Mouse (Mus musculus) midbrain, embryonic 13.5 days (tissue): ENCODE results near the gene Pcgf5. TPM values are rescaled to one million over a fixed set of nuclear protein-coding genes. Genes with fewer than 3 reads are reported as not detected.

Experiments used
- ATAC-seq: fragments of 200-750 bp; cut with Nextera tagmentation; 2 replicates; pipeline ENCODE4 v1.8.0; 2017; ENCODE audit warnings: mild to moderate bottlenecking, moderate TSS enrichment, moderate library complexity
- H3K27ac ChIP-seq: fragments of 300-500 bp; sonication (generic); 2 replicates; pipeline ENCODE4 v1.5.1; 2015; ENCODE audit warnings: inconsistent platforms, mild to moderate bottlenecking, moderate library complexity
- H3K27me3 ChIP-seq: fragments of 300-500 bp; sonication (generic); 2 replicates; pipeline ENCODE4 v1.6.1; 2015; ENCODE audit warnings: mild to moderate bottlenecking, inconsistent platforms
- H3K36me3 ChIP-seq: fragments of 300-500 bp; sonication (generic); 2 replicates; pipeline ENCODE4 v1.6.1; 2015; ENCODE audit warnings: mild to moderate bottlenecking, inconsistent platforms
- H3K4me1 ChIP-seq: fragments of 300-500 bp; sonication (generic); replicated peaks from 2 replicates; pipeline ENCODE4 v1.6.1; 2015; ENCODE audit warnings: inconsistent platforms
- H3K4me2 ChIP-seq: fragments of 300-500 bp; sonication (generic); replicated peaks from 2 replicates; pipeline ENCODE4 v1.6.1; 2015; ENCODE audit warnings: moderate library complexity, mild to moderate bottlenecking, inconsistent platforms
- H3K4me3 ChIP-seq: fragments of 300-500 bp; sonication (generic); replicated peaks from 2 replicates; pipeline ENCODE4 v1.5.1; 2015; ENCODE audit warnings: mild to moderate bottlenecking, inconsistent platforms
- H3K9ac ChIP-seq: fragments of 300-500 bp; sonication (generic); replicated peaks from 2 replicates; pipeline ENCODE4 v1.6.1; 2015; ENCODE audit warnings: mild to moderate bottlenecking, inconsistent platforms
- H3K9me3 ChIP-seq: fragments of 300-500 bp; sonication (generic); 2 replicates; pipeline ENCODE4 v1.6.1; 2016; ENCODE audit warnings: mild to moderate bottlenecking, inconsistent platforms
- WGBS: fragments of 180-500 bp; shearing (Covaris S2); methylation state at CpG from one replicate; pipeline ENCODE4 v1.1.7; 2015; 5-methylcytosine and 5-hydroxymethylcytosine counted together
- polyA plus RNA-seq: library from polyadenylated mRNA; unstranded; fragments of >200 nt; fragmentation: Nextera tagmentation; extraction: Ambion mirVana; gene quantifications from 2 replicates; pipeline ENCODE4 v1.2.1, GENCODE M21; 2015

The Pcgf5 gene
- polyA plus RNA-seq, 1 experiment from 2014 or later: 9.7 TPM

DNA sequence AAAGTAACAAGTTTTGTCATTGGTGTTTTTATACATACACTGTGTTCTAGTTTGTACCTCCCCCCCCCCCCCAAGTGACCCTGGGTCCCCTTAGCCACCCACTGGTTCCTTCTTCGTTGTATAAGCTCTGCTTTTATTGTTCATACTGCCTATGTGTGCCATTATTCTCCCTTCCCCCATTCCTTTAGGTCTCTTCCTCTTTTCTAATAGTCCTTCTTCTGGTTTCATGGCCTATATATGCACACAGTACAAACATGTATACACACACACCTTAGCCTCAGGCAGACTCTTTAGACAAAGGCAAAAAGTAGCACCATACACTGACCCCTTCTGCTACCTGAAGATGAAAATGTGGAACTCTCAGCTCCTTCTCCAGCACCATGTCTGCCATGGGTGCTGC, 42.6 kb downstream of the Pcgf5 start:
- ATAC-seq: no peak
- 52% methylated on average over 1 of the region's 1 CpGs for WGBS

DNA sequence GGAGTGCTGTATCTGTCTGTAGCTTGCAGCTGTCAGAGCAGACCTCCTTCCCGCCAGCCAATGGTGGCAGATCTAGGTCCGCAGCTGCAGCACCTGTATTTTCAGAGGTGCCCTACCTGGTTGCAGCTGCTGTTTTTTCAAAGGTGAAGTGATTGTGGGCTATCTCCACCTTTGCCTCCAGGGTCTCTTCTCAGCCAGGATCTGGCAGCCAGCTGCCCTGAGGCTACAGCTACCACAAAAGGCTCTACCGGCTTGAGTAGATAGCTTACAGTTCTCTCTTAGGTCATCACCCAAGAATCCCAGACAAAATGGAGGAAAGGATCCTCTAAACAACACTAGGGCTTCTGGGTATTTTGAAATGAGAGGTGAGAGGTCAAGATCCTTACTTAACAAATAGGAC, 50.4 kb downstream of the Pcgf5 start:
- no peaks in the 10 kb centered on the region for H3K36me3 ChIP-seq
- H3K27me3 ChIP-seq: no peaks in the 10 kb centered on the region
- WGBS: 86% methylated on average over 3 of the region's 3 CpGs
- H3K9me3 ChIP-seq: no peaks in the 10 kb centered on the region
- H3K4me3 ChIP-seq: no peak overlapping the region
- H3K27ac ChIP-seq: no peak overlapping the region
- no peak overlapping the region for H3K9ac ChIP-seq
- no peak overlapping the region for H3K4me2 ChIP-seq
- H3K4me1 ChIP-seq: no peaks in the 10 kb centered on the region
- ATAC-seq: no peak

More for the DNA sequence above, 42.6 kb downstream of the Pcgf5 start:
- Histone ChIP-seq H3K27me3 (no peaks in the 10 kb centered on the region), H3K36me3 (no peaks in the 10 kb centered on the region), H3K4me2 (no peak overlapping the region), H3K4me3 (no peak overlapping the region), H3K4me1 (no peaks in the 10 kb centered on the region), H3K9me3 (no peaks in the 10 kb centered on the region), H3K9ac (no peak overlapping the region), H3K27ac (no peak overlapping the region)

DNA sequence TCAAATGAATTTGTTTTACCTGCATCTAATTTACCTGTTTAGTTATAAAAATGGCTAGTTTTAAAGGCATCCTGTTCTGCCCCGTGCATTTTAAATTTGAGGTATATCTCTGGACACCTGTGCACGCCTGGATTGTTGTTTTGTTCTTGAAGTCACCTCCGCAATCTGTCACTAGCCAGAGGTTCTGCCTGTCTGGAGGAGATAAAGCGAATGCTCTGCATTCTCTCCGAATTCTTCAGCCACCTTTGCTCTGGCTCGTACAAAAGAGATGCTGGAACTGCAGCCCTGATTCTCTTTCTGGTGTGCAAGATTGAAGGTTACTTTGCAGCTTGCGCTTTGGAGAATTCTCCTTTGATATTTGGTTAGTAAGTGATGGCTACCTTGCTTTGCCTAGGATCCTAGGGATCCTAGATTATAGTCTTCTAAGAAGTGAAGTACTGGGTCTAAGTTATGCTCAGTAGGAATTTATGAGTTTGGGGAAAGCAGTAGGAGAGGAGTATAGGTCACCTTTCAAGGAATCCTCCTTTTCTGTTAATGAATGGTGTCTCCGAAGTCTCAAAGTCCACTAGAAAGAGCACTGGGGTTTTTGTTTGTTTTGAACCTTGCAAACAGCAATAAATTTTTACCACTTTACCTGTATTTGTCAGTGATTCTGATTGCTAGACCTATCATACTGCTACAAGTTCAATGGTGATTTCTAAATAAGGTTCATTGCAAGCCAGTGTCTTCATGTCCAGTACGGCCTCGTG, 60.4 kb downstream of the Pcgf5 start:
- Histone ChIP-seq H3K27me3 (peaks cover 15% of the 10 kb centered on the region), H3K4me2 (no peak overlapping the region), H3K9ac (no peak overlapping the region), H3K4me1 (peaks cover 9% of the 10 kb centered on the region), H3K9me3 (no peaks in the 10 kb centered on the region), H3K4me3 (peak overlapping the region; percentile 64; the same call in 1 of the 2 replicates), H3K36me3 (no peaks in the 10 kb centered on the region), H3K27ac (no peak overlapping the region)
- 66% methylated on average over 10 of the region's 10 CpGs for WGBS
- ATAC-seq: no peak

DNA sequence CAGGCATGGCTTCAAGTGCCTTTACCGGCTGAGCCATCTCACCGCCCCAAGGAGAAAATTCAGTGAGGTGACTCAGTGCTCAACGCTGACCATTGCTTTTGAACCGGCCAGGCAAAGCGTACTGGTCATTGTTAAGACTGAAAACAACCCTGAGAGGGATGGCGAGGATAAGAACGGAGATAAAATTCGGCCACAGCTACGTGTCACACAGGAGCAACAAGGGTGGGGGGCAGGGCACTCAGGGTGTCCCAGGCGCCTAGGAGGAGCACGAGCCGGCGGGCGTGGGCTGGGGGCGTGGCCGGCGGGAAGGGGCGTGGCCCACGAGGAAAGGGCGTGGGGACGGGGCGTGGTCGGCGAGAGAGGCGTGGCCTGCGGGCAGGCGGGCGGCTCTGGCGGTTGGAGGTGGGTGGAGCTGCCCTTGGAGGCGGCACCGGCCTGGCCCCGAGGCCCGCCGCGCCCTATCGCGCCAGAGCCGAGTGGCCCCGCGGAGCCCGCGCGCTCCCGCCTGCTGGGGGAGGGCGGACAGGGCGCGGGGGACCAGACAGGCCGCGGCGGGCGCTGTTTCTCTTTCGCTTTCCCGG, 61.3 kb downstream of the Pcgf5 start:
- Histone ChIP-seq H3K9me3 (no peaks in the 10 kb centered on the region), H3K27ac (no peak overlapping the region), H3K27me3 (peaks cover 15% of the 10 kb centered on the region), H3K4me3 (peak overlapping the region; percentile 64), H3K36me3 (no peaks in the 10 kb centered on the region), H3K4me1 (peaks cover 9% of the 10 kb centered on the region), H3K9ac (peak overlapping the region; percentile 67), H3K4me2 (peak overlapping the region; percentile 91)
- peak; percentile 96 for ATAC-seq
- WGBS: under 1% methylated on average over 32 of the region's 53 CpGs

DNA sequence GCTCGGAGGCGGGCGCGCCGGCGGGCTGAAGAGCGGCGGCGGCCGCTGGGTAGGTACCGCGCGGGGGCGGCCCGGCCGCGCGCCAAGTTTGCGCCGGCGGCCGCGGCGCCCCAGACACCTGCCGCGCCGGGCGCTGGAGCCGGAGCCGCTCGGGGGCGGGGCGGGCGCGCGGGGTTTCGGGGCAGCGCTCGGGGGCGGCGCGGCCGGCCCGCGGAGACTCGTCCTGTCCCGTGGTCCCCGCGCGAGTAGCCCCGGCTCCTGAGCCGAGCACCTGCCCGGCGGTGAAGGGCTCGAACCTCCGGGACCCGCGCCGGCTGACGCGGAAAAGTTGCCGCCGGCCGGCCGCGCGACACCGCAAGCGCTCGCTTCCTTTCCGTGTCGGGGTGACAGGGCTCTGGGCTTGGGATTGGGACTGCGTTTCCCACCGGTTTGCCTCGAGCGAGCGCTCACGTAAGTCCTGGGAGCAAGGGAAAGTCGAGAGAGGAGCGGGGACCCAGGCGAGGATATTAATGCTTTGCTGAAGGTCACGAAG, 61.8 kb downstream of the Pcgf5 start:
- Histone ChIP-seq H3K4me2 (peak overlapping the region; percentile 91), H3K9me3 (no peaks in the 10 kb centered on the region), H3K36me3 (no peaks in the 10 kb centered on the region), H3K27ac (no peak overlapping the region), H3K4me3 (peak overlapping the region; percentile 64), H3K27me3 (peaks cover 15% of the 10 kb centered on the region), H3K4me1 (peaks cover 9% of the 10 kb centered on the region), H3K9ac (peak overlapping the region; percentile 67)
- WGBS: under 1% methylated on average over 76 of the region's 82 CpGs
- ATAC-seq: peak; percentile 89

DNA sequence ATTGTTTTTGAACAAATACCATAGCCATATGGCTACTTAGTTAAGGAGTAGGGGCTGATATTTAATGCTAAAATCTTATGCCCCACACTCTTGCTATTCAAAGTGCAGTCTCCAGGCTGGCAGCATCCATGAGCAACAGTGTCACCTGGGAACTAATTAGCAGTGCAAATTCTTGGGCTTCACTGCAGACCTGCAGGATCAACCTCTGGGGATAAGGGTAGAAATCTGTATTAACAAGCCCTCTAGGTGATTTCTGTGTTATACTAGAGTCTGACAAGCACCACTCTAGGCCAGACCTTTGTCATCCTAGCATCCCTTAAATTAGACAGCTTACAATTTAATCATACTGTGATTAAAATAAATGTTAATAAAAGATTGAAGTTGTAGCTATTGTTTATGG, 71.8 kb downstream of the Pcgf5 start:
- ATAC-seq: peak; percentile 56; the same call in 1 of the 2 replicates
- no peak overlapping the region for H3K9ac ChIP-seq
- no peak overlapping the region for H3K4me3 ChIP-seq

DNA sequence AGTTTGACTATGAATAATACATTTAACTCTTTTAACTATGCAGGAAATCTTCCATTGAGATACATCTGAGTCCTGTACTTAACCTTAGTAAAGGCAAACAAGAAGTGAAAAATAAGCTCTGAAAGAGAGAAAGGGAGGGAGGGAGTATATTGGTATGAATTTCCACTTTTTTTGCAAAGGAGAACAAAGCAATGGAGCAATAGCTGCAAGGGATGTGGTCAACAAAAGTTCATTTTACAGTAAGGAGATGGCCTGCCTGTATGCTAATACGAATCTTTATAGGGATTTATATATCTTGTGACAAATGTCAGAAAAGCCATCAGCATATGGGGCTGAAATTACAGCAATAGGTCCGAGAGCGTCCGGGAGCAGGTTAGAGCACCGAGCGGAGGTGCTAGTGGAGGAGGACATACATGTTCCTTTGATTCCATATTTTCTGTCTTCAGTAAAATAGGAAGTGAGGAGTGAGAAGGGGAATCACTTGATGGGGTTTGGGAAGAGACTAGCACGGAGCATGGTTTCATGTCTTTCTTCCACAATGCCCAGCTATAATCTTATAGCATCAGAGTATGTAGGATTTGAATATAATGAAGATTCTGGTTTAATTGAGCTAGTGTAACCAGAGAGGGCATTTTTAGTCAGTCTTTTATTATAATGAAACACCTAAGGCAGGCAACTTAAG, 79.2 kb downstream of the Pcgf5 start:
- H3K36me3 ChIP-seq: no peaks in the 10 kb centered on the region
- H3K4me2 ChIP-seq: no peak overlapping the region
- no peak for ATAC-seq
- H3K27me3 ChIP-seq: no peaks in the 10 kb centered on the region
- H3K9me3 ChIP-seq: no peaks in the 10 kb centered on the region
- H3K9ac ChIP-seq: no peak overlapping the region
- H3K27ac ChIP-seq: no peak overlapping the region
- 95% methylated on average over 7 of the region's 7 CpGs for WGBS
- H3K4me1 ChIP-seq: no peaks in the 10 kb centered on the region
- H3K4me3 ChIP-seq: no peak overlapping the region

More for the DNA sequence above, 71.8 kb downstream of the Pcgf5 start:
- no peaks in the 10 kb centered on the region for H3K9me3 ChIP-seq
- 0 out of 2 replicates have a peak, but pooled peaks cover 4% of the 10 kb centered on the region for H3K4me1 ChIP-seq
- no peaks in the 10 kb centered on the region for H3K36me3 ChIP-seq
- no peak overlapping the region for H3K4me2 ChIP-seq
- H3K27me3 ChIP-seq: no peaks in the 10 kb centered on the region
- H3K27ac ChIP-seq: no peak overlapping the region

DNA sequence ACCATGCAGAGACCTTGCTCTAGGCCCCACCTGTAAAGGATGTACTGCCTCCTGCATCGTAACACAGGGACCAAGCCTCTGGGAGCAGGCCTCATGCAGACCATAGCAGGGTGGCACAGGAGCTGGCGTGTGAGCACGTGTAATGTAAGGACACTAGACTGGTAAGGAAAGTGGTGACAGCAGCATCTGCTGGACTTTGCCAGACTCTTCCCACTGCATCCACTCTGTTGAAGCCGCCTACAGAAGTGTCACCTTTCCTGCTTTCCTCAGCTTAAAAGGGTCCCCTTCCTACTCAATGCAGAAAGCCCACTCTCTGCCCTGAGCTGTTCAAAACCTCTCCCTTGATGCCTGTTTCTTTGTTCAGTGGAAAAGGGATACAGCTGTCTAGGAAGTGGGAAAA, 80.0 kb downstream of the Pcgf5 start:
- no peak overlapping the region for H3K27ac ChIP-seq
- H3K4me2 ChIP-seq: no peak overlapping the region
- 87% methylated on average over 4 of the region's 4 CpGs for WGBS
- H3K36me3 ChIP-seq: no peaks in the 10 kb centered on the region
- H3K9me3 ChIP-seq: no peaks in the 10 kb centered on the region
- H3K9ac ChIP-seq: no peak overlapping the region
- no peaks in the 10 kb centered on the region for H3K4me1 ChIP-seq
- H3K27me3 ChIP-seq: no peaks in the 10 kb centered on the region
- no peak for ATAC-seq
- no peak overlapping the region for H3K4me3 ChIP-seq

DNA sequence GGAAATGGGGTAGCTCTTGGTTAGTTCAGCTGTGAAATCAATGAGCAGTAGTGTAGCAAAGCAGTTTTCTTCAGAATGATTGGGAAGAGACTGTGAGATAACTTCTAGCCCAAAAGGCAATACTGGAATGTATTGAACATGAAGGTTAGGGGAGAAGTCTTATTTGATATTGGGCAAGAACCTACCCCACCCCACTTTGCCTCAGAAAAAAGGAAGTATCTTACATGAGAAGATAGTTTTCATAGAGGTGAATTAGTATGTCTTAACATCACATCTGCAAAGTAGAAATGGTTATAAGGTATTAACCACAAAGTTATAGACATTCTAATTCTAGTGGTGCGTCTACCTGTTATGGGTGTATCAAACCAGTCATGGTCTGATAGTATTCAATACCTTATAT, 81.2 kb downstream of the Pcgf5 start:
- H3K4me1 ChIP-seq: no peaks in the 10 kb centered on the region
- WGBS: 95% methylated on average over 1 of the region's 1 CpGs
- H3K4me3 ChIP-seq: no peak overlapping the region

DNA sequence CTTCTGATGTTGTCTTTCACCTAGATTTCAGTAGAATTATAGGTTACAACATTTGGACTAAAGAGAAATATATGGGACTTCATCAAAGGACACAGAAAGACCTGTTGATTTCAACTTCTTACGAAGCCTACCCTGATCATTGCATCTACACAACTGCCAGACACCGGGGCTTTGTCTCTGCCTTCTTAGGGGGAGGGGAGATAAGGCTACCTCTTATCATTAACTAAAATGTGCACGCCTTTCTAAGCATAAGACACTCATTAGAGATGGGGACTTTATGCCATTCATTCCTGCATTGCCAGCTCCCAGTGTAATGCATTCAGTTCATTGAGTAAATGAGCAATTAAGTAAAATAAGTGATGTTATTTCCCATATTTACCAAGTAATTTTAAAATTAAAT, 85.1 kb downstream of the Pcgf5 start:
- 86% methylated on average over 3 of the region's 3 CpGs for WGBS

More for the DNA sequence above, 81.2 kb downstream of the Pcgf5 start:
- Histone ChIP-seq H3K27ac (no peak overlapping the region), H3K36me3 (no peaks in the 10 kb centered on the region), H3K9ac (no peak overlapping the region), H3K4me2 (no peak overlapping the region), H3K9me3 (no peaks in the 10 kb centered on the region), H3K27me3 (no peaks in the 10 kb centered on the region)
- no peak for ATAC-seq

DNA sequence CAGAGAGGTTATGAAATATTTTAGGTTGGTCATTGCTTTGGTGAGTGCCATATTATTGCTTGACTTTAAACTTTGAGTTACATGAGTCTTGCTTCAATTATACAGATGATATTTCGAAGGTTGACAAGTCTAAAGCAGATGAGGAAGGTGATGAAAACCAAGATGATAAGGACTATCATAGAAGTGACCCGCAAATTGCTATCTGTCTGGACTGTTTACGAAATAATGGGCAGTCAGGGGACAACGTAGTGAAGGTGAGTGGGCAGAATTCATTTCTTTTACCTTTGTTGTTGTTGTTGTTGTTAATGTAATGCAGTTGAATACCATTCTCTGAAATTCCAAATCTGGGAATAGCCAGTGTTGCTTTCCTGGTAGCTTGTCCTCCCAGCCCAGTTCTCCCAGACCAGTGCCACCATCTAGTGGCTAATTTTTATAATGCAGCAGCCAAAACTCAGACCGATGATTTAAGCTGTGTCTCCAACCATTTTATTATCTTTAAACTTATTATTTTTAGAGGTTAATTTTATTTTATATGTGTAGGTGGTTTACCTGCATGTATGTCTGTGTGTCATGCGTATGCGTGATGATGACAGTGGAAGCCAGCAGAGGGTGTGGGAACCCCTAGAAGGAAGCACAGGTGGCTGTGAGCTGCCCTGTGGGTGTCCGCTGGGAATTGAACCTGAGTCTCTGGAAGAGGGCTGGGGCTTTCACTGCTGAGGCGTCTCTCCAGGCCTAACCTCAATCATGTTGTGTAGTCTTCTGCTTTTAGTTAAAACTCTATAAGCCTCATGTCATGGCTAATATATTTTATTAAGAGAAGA, 92.0 kb downstream of the Pcgf5 start:
- WGBS: 57% methylated on average over 9 of the region's 9 CpGs

More for the DNA sequence above, 85.1 kb downstream of the Pcgf5 start:
- no peaks in the 10 kb centered on the region for H3K27me3 ChIP-seq
- H3K4me2 ChIP-seq: no peak overlapping the region
- no peak overlapping the region for H3K4me3 ChIP-seq
- no peaks in the 10 kb centered on the region for H3K36me3 ChIP-seq
- no peaks in the 10 kb centered on the region for H3K4me1 ChIP-seq
- no peak overlapping the region for H3K27ac ChIP-seq
- no peaks in the 10 kb centered on the region for H3K9me3 ChIP-seq
- no peak for ATAC-seq
- no peak overlapping the region for H3K9ac ChIP-seq

More for the DNA sequence above, 92.0 kb downstream of the Pcgf5 start:
- Histone ChIP-seq H3K9ac (no peak overlapping the region), H3K27me3 (no peaks in the 10 kb centered on the region), H3K4me3 (no peak overlapping the region), H3K4me1 (no peaks in the 10 kb centered on the region), H3K36me3 (no peaks in the 10 kb centered on the region), H3K4me2 (no peak overlapping the region), H3K9me3 (no peaks in the 10 kb centered on the region), H3K27ac (no peak overlapping the region)
- ATAC-seq: peak; percentile 79
